Mouse (Mus musculus): ENCODE data around the gene Cpm.

The Cpm gene

GRCm38 (mm10) chr10:117684298-117685170 lies 55.2 kb downstream of the Cpm start:
- no peak for DNase-seq (ENCODE audit: low read depth, low spot score)

- no peak for DNase-seq (ENCODE audit: low read depth, low spot score)
Observed at GRCm38 (mm10) chr10:117685171-117685848, 56.0 kb downstream of the Cpm start.

- no peak for DNase-seq (ENCODE audit: low read depth, low spot score)
Observed at GRCm38 (mm10) chr10:117685849-117686591, 56.7 kb downstream of the Cpm start.

GRCm38 (mm10) chr10:117687018-117687417 lies 57.7 kb downstream of the Cpm start:
- DNase-seq (ENCODE audit: low read depth, low spot score), result no peak

GRCm38 (mm10) chr10:117687577-117687976 lies 58.3 kb downstream of the Cpm start:
- DNase-seq (ENCODE audit: low read depth, low spot score), result no peak

- peak; percentile 73 for DNase-seq (ENCODE audit: low read depth, low spot score)
Observed at GRCm38 (mm10) chr10:117688204-117689151, 59.2 kb downstream of the Cpm start.

GRCm38 (mm10) chr10:117689297-117690100 lies 60.2 kb downstream of the Cpm start:
- no peak for DNase-seq (ENCODE audit: low read depth, low spot score)

- DNase-seq (ENCODE audit: low read depth, low spot score), result no peak
Observed at GRCm38 (mm10) chr10:117690101-117690352, 60.7 kb downstream of the Cpm start.

- DNase-seq (ENCODE audit: low read depth, low spot score), result no peak
Observed at GRCm38 (mm10) chr10:117690770-117691296, 61.5 kb downstream of the Cpm start.

GRCm38 (mm10) chr10:117691389-117691968 lies 62.2 kb downstream of the Cpm start:
- DNase-seq (ENCODE audit: low read depth, low spot score), result no peak

- no peak for DNase-seq (ENCODE audit: low read depth, low spot score)
Observed at GRCm38 (mm10) chr10:117692173-117692572, 62.9 kb downstream of the Cpm start.

- no peak for DNase-seq (ENCODE audit: low read depth, low spot score)
Observed at GRCm38 (mm10) chr10:117692953-117693352, 63.7 kb downstream of the Cpm start.

GRCm38 (mm10) chr10:117694255-117694953 lies 65.1 kb downstream of the Cpm start:
- no peak for DNase-seq (ENCODE audit: low read depth, low spot score)

GRCm38 (mm10) chr10:117695027-117695426 lies 65.7 kb downstream of the Cpm start:
- no peak for DNase-seq (ENCODE audit: low read depth, low spot score)

GRCm38 (mm10) chr10:117695605-117696004 lies 66.3 kb downstream of the Cpm start:
- DNase-seq (ENCODE audit: low read depth, low spot score), result no peak

- no peak for DNase-seq (ENCODE audit: low read depth, low spot score)
Observed at GRCm38 (mm10) chr10:117696021-117696826, 66.9 kb downstream of the Cpm start.

GRCm38 (mm10) chr10:117696827-117697560 lies 67.7 kb downstream of the Cpm start:
- DNase-seq (ENCODE audit: low read depth, low spot score), result no peak

All from A20 (cell line).